Mouse (Mus musculus): ENCODE data around the gene Necab3. TPM values are rescaled to one million over a fixed set of nuclear protein-coding genes. Genes with fewer than 3 reads are reported as not detected.
A peak's percentile ranks its signal among the peaks of the same experiment; 100 is the strongest.

The Necab3 gene
- 1 to 10 TPM; 1.3 to 1.8 TPM for total RNA-seq (2021)

- intact Hi-C loops (cut with DNase I) = no loop called here
- DNase-seq = peak in 1 of 2 experiments; percentile 30
Observed at GRCm38 (mm10) chr2:154558264-154559039, at the start of gene Necab3. Gene Necab3 (minus strand): TSS chr2:154558890.

- intact Hi-C loops (cut with DNase I) = no loop called here
- no peak for DNase-seq
Observed at GRCm38 (mm10) chr2:154606965-154607364, 48.3 kb upstream of the Necab3 start.

- no peak for DNase-seq
- intact Hi-C loops (cut with DNase I) = no loop called here
Observed at GRCm38 (mm10) chr2:154604156-154604555, 45.5 kb upstream of the Necab3 start.

GRCm38 (mm10) chr2:154603638-154604153, 45.0 kb upstream of the Necab3 start, which contains the start of gene Pxmp4:
Gene Pxmp4 (minus strand): TSS chr2:154603708.
- intact Hi-C loops (cut with DNase I) = no loop called here
- DNase-seq = peak; percentile 99 to 100

- no peak for DNase-seq
- intact Hi-C loops (cut with DNase I) = no loop called here
Observed at GRCm38 (mm10) chr2:154603007-154603637, 44.4 kb upstream of the Necab3 start.

- intact Hi-C loops (cut with DNase I) = no loop called here
- DNase-seq = no peak
Observed at GRCm38 (mm10) chr2:154601324-154601723, 42.6 kb upstream of the Necab3 start.

- intact Hi-C loops (cut with DNase I) = no loop called here
Observed at GRCm38 (mm10) chr2:154600586-154600985, 41.9 kb upstream of the Necab3 start.

GRCm38 (mm10) chr2:154597399-154597798, 38.7 kb upstream of the Necab3 start:
- no peak for DNase-seq
- intact Hi-C loops (cut with DNase I) = no loop called here

More at GRCm38 (mm10) chr2:154600586-154600985, 41.9 kb upstream of the Necab3 start:
- DNase-seq = no peak

GRCm38 (mm10) chr2:154595775-154596174, 37.1 kb upstream of the Necab3 start:
- intact Hi-C loops (cut with DNase I) = no loop called here
- DNase-seq = peak in 1 of 2 experiments; percentile 58

GRCm38 (mm10) chr2:154593025-154593424, 34.3 kb upstream of the Necab3 start:
- intact Hi-C loops (cut with DNase I) = loop anchor here (1.0 kb wide), 1 partner anchor 20 kb away; the partner anchor contains the start of genes 4930519P11Rik and Zfp341
- peak in 1 of 2 experiments; percentile 52 for DNase-seq

GRCm38 (mm10) chr2:154591239-154591638, 32.5 kb upstream of the Necab3 start:
- intact Hi-C loops (cut with DNase I) = no loop called here
- DNase-seq = no peak

GRCm38 (mm10) chr2:154589051-154589450, 30.4 kb upstream of the Necab3 start:
- intact Hi-C loops (cut with DNase I) = no loop called here
- DNase-seq = no peak

GRCm38 (mm10) chr2:154586405-154586804, 27.7 kb upstream of the Necab3 start:
- DNase-seq = peak; percentile 26 to 63
- intact Hi-C loops (cut with DNase I) = no loop called here

- no peak for DNase-seq
- intact Hi-C loops (cut with DNase I) = no loop called here
Observed at GRCm38 (mm10) chr2:154584931-154585601, 26.4 kb upstream of the Necab3 start.

GRCm38 (mm10) chr2:154583906-154584872, 25.5 kb upstream of the Necab3 start:
- intact Hi-C loops (cut with DNase I) = no loop called here
- DNase-seq = peak; percentile 22 to 25

- intact Hi-C loops (cut with DNase I) = no loop called here
- no peak for DNase-seq
Observed at GRCm38 (mm10) chr2:154581421-154581820, 22.7 kb upstream of the Necab3 start.

- DNase-seq = peak; percentile 68 to 74
Observed at GRCm38 (mm10) chr2:154580586-154580985, 21.9 kb upstream of the Necab3 start.

GRCm38 (mm10) chr2:154577744-154578067, 19.0 kb upstream of the Necab3 start:
- DNase-seq = no peak
- intact Hi-C loops (cut with DNase I) = no loop called here

More at GRCm38 (mm10) chr2:154580586-154580985, 21.9 kb upstream of the Necab3 start:
- intact Hi-C loops (cut with DNase I) = no loop called here

GRCm38 (mm10) chr2:154576876-154577743, 18.4 kb upstream of the Necab3 start:
- intact Hi-C loops (cut with DNase I) = no loop called here
- peak in 1 of 2 experiments; percentile 31 for DNase-seq
